Mouse (Mus musculus) stomach, embryonic 14.5 days (tissue): ENCODE results near the gene Cux1. TPM values are rescaled to one million over a fixed set of nuclear protein-coding genes. Genes with fewer than 3 reads are reported as not detected.

Source experiments
- ATAC-seq: fragments of 200-750 bp; cut with Nextera tagmentation; 2 replicates; pipeline ENCODE4 v1.8.0; 2017; ENCODE audit warnings: low read depth, moderate TSS enrichment; ENCODE audit not compliant: insufficient number of reproducible peaks, insufficient read depth, low FRiP score
- H3K27ac ChIP-seq: fragments of 300-500 bp; sonication (generic); 2 replicates; pipeline ENCODE4 v1.5.1; 2014; ENCODE audit warnings: mild to moderate bottlenecking, low read length, moderate library complexity, mixed read lengths
- H3K27me3 ChIP-seq: fragments of 300-500 bp; sonication (generic); 2 replicates; pipeline ENCODE4 v1.6.1; 2014; ENCODE audit warnings: low read length, control low read depth, mixed read lengths; ENCODE audit not compliant: control insufficient read depth, insufficient read depth
- H3K36me3 ChIP-seq: fragments of 300-500 bp; sonication (generic); 2 replicates; pipeline ENCODE4 v1.6.1; 2014; ENCODE audit warnings: mild to moderate bottlenecking, control low read depth, low read length, moderate library complexity, mixed read lengths; ENCODE audit not compliant: control insufficient read depth, insufficient read depth
- H3K4me1 ChIP-seq: fragments of 300-500 bp; sonication (generic); 2 replicates; pipeline ENCODE4 v1.6.1; 2014; ENCODE audit warnings: low read length, control low read depth, mixed read lengths; ENCODE audit not compliant: control insufficient read depth, insufficient read depth
- H3K4me2 ChIP-seq: fragments of 300-500 bp; sonication (generic); replicated peaks from 2 replicates; pipeline ENCODE4 v1.6.1; 2014; ENCODE audit warnings: low read depth, low read length, control low read depth
- H3K4me3 ChIP-seq: fragments of 300-500 bp; sonication (generic); 2 replicates; pipeline ENCODE4 v1.5.1; 2014; ENCODE audit warnings: low read depth, low read length, control low read depth
- H3K9ac ChIP-seq: fragments of 300-500 bp; sonication (generic); replicated peaks from 2 replicates; pipeline ENCODE4 v1.6.1; 2014; ENCODE audit warnings: low read depth, mild to moderate bottlenecking, control low read depth, low read length, moderate library complexity, mixed read lengths
- H3K9me3 ChIP-seq: fragments of 300-500 bp; sonication (generic); 2 replicates; pipeline ENCODE4 v1.6.1; 2016; ENCODE audit warnings: low read depth, low read length, control low read depth; ENCODE audit not compliant: control insufficient read depth
- WGBS: fragments of 180-500 bp; shearing (Covaris S2); extraction: QIAGEN DNeasy Blood & Tissue Kit; methylation state at CpG from one replicate; pipeline ENCODE4 v1.1.7; 2014; 5-methylcytosine and 5-hydroxymethylcytosine counted together
- polyA plus RNA-seq: library from polyadenylated mRNA; unstranded; fragments of >200 nt; fragmentation: Nextera tagmentation; extraction: Ambion mirVana; gene quantifications from 2 replicates; pipeline ENCODE4 v1.2.1, GENCODE M21; 2014

Cux1 gene
- polyA plus RNA-seq, 1 experiment from 2014 or later = 92.8 TPM

DNA sequence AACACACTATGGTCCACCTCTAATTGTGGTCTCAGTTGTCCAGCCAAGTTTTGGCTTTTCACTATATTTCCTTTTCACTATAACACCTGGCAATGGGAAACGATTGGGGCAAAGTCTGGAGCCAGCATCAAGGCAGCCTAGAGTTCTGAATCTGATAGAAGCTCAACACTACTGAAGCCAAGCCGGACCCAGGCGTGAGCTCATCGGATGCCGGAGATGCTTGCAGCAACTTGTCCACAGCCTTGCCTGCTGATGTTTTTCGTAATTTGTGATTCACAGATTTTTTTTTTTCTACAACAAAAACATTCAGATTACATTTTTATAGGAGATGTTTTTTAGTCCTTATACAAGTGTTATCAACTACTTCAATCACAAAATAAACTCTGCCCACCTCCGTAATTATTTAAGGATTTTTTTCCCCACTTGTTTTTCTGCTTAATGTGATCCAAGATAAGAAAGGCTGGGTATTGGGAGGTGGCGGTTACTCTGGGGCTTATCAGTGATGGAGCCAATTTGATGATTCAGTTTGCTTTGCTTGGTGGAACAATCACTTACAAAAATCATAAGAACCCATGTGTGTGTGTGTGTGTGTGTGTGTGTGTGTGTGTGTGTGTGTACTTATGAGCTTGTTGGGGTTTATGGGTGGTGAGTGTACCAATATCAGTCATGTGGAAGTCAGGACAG lies 24.7 kb upstream of the Cux1 start:
- H3K4me3 ChIP-seq = no peak overlapping the region
- H3K9me3 ChIP-seq = no peaks in the 10 kb centered on the region
- H3K27ac ChIP-seq = no peak overlapping the region
- H3K9ac ChIP-seq = no peak overlapping the region
- no peaks in the 10 kb centered on the region for H3K27me3 ChIP-seq
- 75% methylated on average over 8 of the region's 8 CpGs for WGBS
- no peaks in the 10 kb centered on the region for H3K4me1 ChIP-seq
- no peak for ATAC-seq
- H3K4me2 ChIP-seq = no peak overlapping the region
- H3K36me3 ChIP-seq = no peaks in the 10 kb centered on the region

DNA sequence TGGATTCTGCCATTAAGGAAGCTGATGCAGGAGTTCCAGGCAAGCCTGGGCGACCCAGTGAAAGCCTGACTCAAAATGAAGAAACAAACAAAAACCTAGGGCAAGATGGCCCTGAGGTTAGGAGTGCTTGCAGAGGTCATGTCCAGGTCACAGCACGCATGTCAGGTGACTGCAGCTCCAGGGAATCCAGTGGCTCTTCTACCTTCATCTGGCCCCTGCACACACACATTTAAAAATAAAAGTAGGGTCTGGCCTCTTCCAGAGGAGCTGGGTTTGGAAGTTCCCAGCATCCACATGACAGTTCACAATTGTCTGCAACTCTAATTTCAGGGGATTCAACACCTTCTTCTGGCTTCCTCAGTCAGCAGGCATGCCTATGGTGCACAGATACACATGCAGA lies 21.7 kb upstream of the Cux1 start:
- no peak overlapping the region for H3K9ac ChIP-seq
- no peaks in the 10 kb centered on the region for H3K36me3 ChIP-seq
- no peaks in the 10 kb centered on the region for H3K4me1 ChIP-seq
- H3K4me3 ChIP-seq = no peak overlapping the region
- ATAC-seq = no peak
- WGBS = 28% methylated on average over 2 of the region's 2 CpGs
- no peaks in the 10 kb centered on the region for H3K9me3 ChIP-seq
- no peak overlapping the region for H3K27ac ChIP-seq
- no peaks in the 10 kb centered on the region for H3K27me3 ChIP-seq
- no peak overlapping the region for H3K4me2 ChIP-seq

DNA sequence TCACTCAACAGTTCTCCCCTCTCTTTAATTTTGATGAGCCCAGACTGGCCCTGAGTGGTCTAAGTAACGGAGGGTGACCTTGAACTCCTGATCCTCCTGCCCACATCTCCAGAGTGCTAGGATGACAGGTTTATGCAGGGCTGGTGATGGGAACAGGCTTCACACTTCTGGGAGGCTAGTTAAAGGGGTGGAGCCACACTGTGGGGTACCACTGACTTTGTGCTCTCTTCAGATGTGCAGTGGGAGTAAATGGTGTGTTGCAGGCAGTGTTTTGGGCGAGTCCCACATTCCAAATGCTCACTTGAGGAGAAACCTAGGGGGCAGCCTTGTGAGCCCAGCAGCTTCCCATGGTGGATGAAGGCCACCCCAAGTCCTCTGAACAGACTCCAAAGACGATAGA lies 21.2 kb upstream of the Cux1 start:
- Histone ChIP-seq H3K4me2 (no peak overlapping the region), H3K9me3 (no peaks in the 10 kb centered on the region), H3K27ac (no peak overlapping the region), H3K9ac (no peak overlapping the region), H3K4me1 (no peaks in the 10 kb centered on the region), H3K27me3 (no peaks in the 10 kb centered on the region), H3K36me3 (no peaks in the 10 kb centered on the region), H3K4me3 (no peak overlapping the region)
- WGBS = 61% methylated on average over 3 of the region's 3 CpGs
- no peak for ATAC-seq

DNA sequence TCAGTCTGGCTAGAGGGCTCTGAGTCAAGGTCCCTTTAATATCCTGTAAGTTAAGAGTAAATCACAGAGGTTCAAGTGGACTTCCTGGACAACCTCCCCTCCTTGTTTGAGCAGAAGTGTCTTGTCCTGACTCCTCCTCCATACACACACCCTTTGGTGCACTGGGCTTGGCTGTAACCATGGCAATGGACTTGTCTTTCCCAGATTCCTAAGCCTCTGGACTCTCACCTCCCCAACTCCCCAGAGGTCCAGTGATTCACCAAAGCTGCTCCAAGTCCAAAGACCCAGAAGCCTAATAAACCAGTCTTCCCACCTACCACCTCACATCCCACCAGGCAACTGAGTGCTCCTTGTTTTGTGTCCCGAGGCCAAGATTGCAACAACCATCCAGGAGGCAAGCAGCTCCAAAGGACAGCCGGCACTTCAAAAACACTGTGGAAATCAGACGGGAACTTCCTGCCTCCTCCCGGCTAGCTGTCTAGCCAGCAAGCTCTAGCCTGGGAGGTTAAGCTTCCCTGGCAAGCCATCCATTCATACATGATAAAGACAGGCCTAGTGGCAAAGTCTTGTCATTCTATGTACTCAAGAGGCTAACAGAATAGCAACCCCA lies 17.5 kb upstream of the Cux1 start:
- H3K4me1 ChIP-seq = peaks cover 10% of the 10 kb centered on the region; the same call in 1 of the 2 replicates
- H3K36me3 ChIP-seq = no peaks in the 10 kb centered on the region
- no peak overlapping the region for H3K27ac ChIP-seq
- no peaks in the 10 kb centered on the region for H3K27me3 ChIP-seq
- ATAC-seq = no peak
- H3K9me3 ChIP-seq = peaks cover 4% of the 10 kb centered on the region; the same call in 1 of the 2 replicates
- H3K9ac ChIP-seq = no peak overlapping the region
- WGBS = 44% methylated on average over 4 of the region's 4 CpGs
- no peak overlapping the region for H3K4me2 ChIP-seq
- no peak overlapping the region for H3K4me3 ChIP-seq

DNA sequence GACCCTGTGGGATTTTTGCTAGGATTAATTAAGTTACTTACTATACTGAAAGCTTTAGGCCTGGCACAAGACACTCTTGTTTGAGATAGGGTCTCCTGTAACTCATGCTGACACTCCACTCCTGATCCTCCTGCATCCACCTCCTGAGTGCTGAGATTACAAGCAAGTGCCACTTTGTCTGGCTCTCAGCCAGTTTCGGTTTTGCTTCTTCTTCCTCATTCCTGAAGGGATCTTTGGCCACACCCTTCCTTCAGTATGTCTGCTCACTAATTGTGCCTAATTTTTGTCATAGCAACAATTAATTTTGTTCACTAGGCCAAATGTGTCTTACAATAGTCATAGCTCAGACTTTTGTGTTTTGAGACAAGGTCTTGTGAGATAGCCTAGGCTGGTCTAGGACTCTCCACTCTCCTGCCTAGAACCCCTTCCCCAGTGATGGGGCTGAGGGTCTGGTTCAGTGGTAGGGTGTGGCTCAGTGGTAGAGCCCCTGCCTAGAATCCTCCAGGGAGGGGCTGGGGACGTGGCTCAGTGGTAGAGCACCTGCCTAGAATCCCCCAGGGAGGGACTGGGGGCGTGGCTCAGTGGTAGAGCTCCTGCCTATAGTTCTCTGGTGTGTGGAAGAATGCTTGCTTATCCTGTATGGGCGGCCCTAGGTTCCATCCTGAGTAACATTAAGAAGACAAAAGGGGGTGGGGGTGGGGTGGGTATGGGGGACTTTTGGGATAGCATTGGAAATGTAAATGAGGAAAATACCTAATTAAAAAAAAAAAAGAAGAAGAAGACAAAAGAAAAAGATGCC lies 16.6 kb upstream of the Cux1 start:
- H3K4me3 ChIP-seq = no peak overlapping the region
- 79% methylated on average over 4 of the region's 4 CpGs for WGBS
- H3K36me3 ChIP-seq = no peaks in the 10 kb centered on the region
- peaks cover 4% of the 10 kb centered on the region; the same call in 1 of the 2 replicates for H3K9me3 ChIP-seq
- no peak overlapping the region for H3K4me2 ChIP-seq
- no peaks in the 10 kb centered on the region for H3K27me3 ChIP-seq
- H3K4me1 ChIP-seq = peaks cover 10% of the 10 kb centered on the region; the same call in 1 of the 2 replicates
- 0 out of 2 replicates have a peak, but pooled peaks have one; percentile 49 for ATAC-seq
- H3K27ac ChIP-seq = no peak overlapping the region
- H3K9ac ChIP-seq = no peak overlapping the region

DNA sequence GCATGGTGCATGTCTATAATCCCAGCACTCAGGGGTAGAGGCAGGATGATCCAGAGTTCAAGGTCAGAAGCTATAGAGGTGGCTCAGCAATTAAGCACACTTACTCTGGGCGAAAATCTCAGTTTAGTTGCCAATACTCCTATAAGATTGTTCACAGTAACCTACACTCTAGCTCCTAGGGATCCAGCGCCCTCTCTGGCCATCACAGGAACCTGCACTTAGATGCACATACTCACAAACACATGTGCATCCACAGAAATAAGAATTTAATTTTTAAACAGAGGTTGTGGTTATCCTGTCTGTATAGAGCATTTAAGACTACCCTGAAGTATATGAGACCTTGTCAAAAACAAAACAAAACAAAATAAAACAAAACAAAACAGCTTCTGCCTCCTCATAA lies 16.0 kb upstream of the Cux1 start:
- Histone ChIP-seq H3K27me3 (no peaks in the 10 kb centered on the region), H3K27ac (no peak overlapping the region), H3K9me3 (peaks cover 4% of the 10 kb centered on the region; the same call in 1 of the 2 replicates), H3K4me3 (no peak overlapping the region), H3K4me2 (no peak overlapping the region), H3K4me1 (peaks cover 10% of the 10 kb centered on the region; the same call in 1 of the 2 replicates), H3K36me3 (no peaks in the 10 kb centered on the region), H3K9ac (no peak overlapping the region)
- no peak for ATAC-seq
- WGBS = 81% methylated on average over 2 of the region's 2 CpGs

DNA sequence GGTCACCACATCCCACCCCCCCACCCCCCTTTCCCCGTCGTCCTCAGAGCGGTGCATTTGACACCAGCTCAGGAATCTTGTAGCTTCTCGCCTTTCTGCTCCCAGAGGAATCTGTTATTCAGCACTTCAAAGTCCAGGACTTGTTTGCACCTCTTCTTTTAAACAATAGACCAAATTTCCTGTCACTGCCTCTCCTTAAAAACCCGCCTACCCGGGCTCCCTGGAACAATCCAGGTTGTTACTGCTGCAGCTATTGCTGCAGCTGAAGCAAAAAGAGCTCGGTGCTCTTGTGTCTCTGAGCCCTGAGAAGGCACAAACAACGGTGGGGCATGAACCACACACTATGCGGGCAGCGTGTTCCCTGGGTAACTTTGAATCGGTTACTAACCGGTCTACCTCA lies 14.9 kb upstream of the Cux1 start:
- no peaks in the 10 kb centered on the region for H3K36me3 ChIP-seq
- H3K27ac ChIP-seq = no peak overlapping the region
- no peak for ATAC-seq
- WGBS = 7% methylated on average over 12 of the region's 12 CpGs
- no peak overlapping the region for H3K9ac ChIP-seq
- no peaks in the 10 kb centered on the region for H3K27me3 ChIP-seq
- H3K4me1 ChIP-seq = peaks cover 10% of the 10 kb centered on the region; the same call in 1 of the 2 replicates
- H3K9me3 ChIP-seq = peaks cover 4% of the 10 kb centered on the region; the same call in 1 of the 2 replicates
- no peak overlapping the region for H3K4me3 ChIP-seq
- peak overlapping the region; percentile 30 for H3K4me2 ChIP-seq

DNA sequence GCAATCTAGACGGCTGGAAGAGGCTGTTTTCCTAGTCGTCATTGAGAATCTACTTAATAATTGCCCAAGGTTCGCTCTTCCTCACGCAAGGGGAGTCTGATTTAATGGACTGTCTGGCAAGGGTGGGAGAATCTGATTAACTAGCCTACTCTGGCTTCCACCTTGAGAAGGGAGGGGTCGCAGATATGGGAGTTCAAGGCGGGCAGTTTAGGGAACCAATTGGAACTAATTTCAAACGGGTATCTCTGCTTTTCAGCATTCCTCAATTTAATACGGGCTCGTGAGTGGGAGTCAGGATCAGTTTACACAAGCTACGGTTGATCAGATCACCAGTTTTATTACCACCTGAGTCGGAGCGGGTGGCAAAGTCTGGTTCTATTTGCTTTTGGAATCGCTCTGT lies 14.3 kb upstream of the Cux1 start:
- WGBS = under 1% methylated on average over 13 of the region's 13 CpGs
- Histone ChIP-seq H3K4me1 (peaks cover 10% of the 10 kb centered on the region; the same call in 1 of the 2 replicates), H3K9me3 (peaks cover 4% of the 10 kb centered on the region; the same call in 1 of the 2 replicates), H3K4me2 (peak overlapping the region; percentile 30), H3K9ac (no peak overlapping the region), H3K4me3 (no peak overlapping the region), H3K27me3 (no peaks in the 10 kb centered on the region), H3K36me3 (no peaks in the 10 kb centered on the region), H3K27ac (no peak overlapping the region)
- ATAC-seq = no peak
